Mouse (Mus musculus) liver, embryonic 14.5 days (tissue): ENCODE results near the gene Olfr981.

Experiments used
- CTCF ChIP-seq: IDR thresholded peaks from 2 replicates; pipeline ENCODE4 v1.5.1; 2016; ENCODE audit warnings: antibody characterized with exemption, low read depth, control low read depth
- EP300 ChIP-seq: IDR thresholded peaks from 2 replicates; pipeline ENCODE4 v1.6.1; 2016; ENCODE audit warnings: antibody characterized with exemption, low read depth

GRCm38 (mm10) chr9:40050138-40050537, 28.9 kb downstream of the Olfr981 start:
- TF ChIP-seq EP300 (no peak), CTCF (no peak)
